Mouse (Mus musculus): ENCODE results near the gene Ndufa5. TPM values are rescaled to one million over a fixed set of nuclear protein-coding genes. Genes with fewer than 3 reads are reported as not detected.

Gene Ndufa5
- polyA plus RNA-seq, 1 experiment from 2014 or later = 218 TPM

- DNase-seq (ENCODE audit: low read depth, low spot score) (no peak), ATAC-seq (peak; percentile 27)
- peak; percentile 63 for TF ChIP-seq CTCF (IDR thresholded peaks at IDR 0.05)
- no peaks in the 10 kb centered on the region for H3K27me3 ChIP-seq
- ChIA-PET CTCF (interaction anchor here (0.7 to 3.0 kb wide), 13 partner anchors 13 to 133 kb away, joined by 3 to 42 read pairs (median 5); no protein-coding TSS in a partner anchor), POLR2A (interaction anchor here (0.7 kb wide), 1 partner anchor 101 kb away, joined by 4 read pairs; no protein-coding TSS in a partner anchor)
- in situ Hi-C loops (cut with MboI; ENCODE audit: low pct_unique_long_range_greater_than_20kb) = no loop called here
Measured at GRCm38 (mm10) chr6:24530166-24530565, 2.4 kb upstream of the Ndufa5 start.

GRCm38 (mm10) chr6:24528064-24528243 is 141 bp upstream of the Ndufa5 start, which contains the start of gene Asb15:
Asb15 (plus strand) TSS chr6:24528144.
- CTCF ChIA-PET = interaction anchor here (1.3 kb wide), 1 partner anchor 99 kb away, joined by 3 read pairs; no protein-coding TSS in a partner anchor
- no peak for TF ChIP-seq CTCF (IDR thresholded peaks at IDR 0.05)
- no peaks in the 10 kb centered on the region for H3K27me3 ChIP-seq
- in situ Hi-C loops (cut with MboI; ENCODE audit: low pct_unique_long_range_greater_than_20kb) = loop anchor here (5.0 to 10.0 kb wide), 2 partner anchors 99 to 197 kb away; no protein-coding TSS in a partner anchor
- POLR2A ChIA-PET = no interaction called here
- no peak for DNase-seq (ENCODE audit: low read depth, low spot score)
- ATAC-seq = peak; percentile 2

- POLR2A ChIA-PET = no interaction called here
- H3K27me3 ChIP-seq = no peaks in the 10 kb centered on the region
- DNase-seq (ENCODE audit: low read depth, low spot score) (no peak), ATAC-seq (no peak)
- CTCF ChIA-PET = interaction anchor here (1.2 kb wide), 1 partner anchor 9 kb away, joined by 3 read pairs; no protein-coding TSS in a partner anchor
- in situ Hi-C loops (cut with MboI; ENCODE audit: low pct_unique_long_range_greater_than_20kb) = loop anchor here (5.0 to 10.0 kb wide), 2 partner anchors 102 to 199 kb away; no protein-coding TSS in a partner anchor
- TF ChIP-seq CTCF (IDR thresholded peaks at IDR 0.05) = no peak
Measured at GRCm38 (mm10) chr6:24525705-24526104, 2.1 kb downstream of the Ndufa5 start.

GRCm38 (mm10) chr6:24516197-24516596 is 11.6 kb downstream of the Ndufa5 start:
- DNase-seq (ENCODE audit: low read depth, low spot score) (no peak), ATAC-seq (peak; percentile 69)
- POLR2A ChIA-PET = no interaction called here
- CTCF ChIA-PET = interaction anchor here (0.9 to 1.7 kb wide), 5 partner anchors 11 to 29 kb away, joined by 3 to 5 read pairs (median 4); no protein-coding TSS in a partner anchor
- peak; percentile 52 for TF ChIP-seq CTCF (IDR thresholded peaks at IDR 0.05)
- in situ Hi-C loops (cut with MboI; ENCODE audit: low pct_unique_long_range_greater_than_20kb) = no loop called here
- H3K27me3 ChIP-seq = peaks cover 4% of the 10 kb centered on the region

- DNase-seq (ENCODE audit: low read depth, low spot score) = no peak
- POLR2A ChIA-PET = no interaction called here
- in situ Hi-C loops (cut with MboI; ENCODE audit: low pct_unique_long_range_greater_than_20kb) = no loop called here
- CTCF ChIA-PET = interaction anchor here (1.5 to 1.7 kb wide), 3 partner anchors 9 to 24 kb away, joined by 4 to 5 read pairs (median 5); no protein-coding TSS in a partner anchor
- peaks cover 4% of the 10 kb centered on the region for H3K27me3 ChIP-seq
- TF ChIP-seq CTCF (IDR thresholded peaks at IDR 0.05) = no peak
- ATAC-seq = no peak
Measured at GRCm38 (mm10) chr6:24514552-24515284, 13.1 kb downstream of the Ndufa5 start, which contains the start of gene Iqub. Iqub (minus strand) TSS chr6:24515067.

- in situ Hi-C loops (cut with MboI; ENCODE audit: low pct_unique_long_range_greater_than_20kb) = no loop called here
- CTCF ChIA-PET = no interaction called here
- H3K27me3 ChIP-seq = peaks cover 33% of the 10 kb centered on the region
- TF ChIP-seq CTCF (IDR thresholded peaks at IDR 0.05) = no peak
- no peak for ATAC-seq
- POLR2A ChIA-PET = no interaction called here
- no peak for DNase-seq (ENCODE audit: low read depth, low spot score)
Measured at GRCm38 (mm10) chr6:24504141-24504540, 23.7 kb downstream of the Ndufa5 start.

- peak; percentile 48 for TF ChIP-seq CTCF (IDR thresholded peaks at IDR 0.05)
- in situ Hi-C loops (cut with MboI; ENCODE audit: low pct_unique_long_range_greater_than_20kb) = no loop called here
- no peak for ATAC-seq
- H3K27me3 ChIP-seq = peaks cover 19% of the 10 kb centered on the region
- no peak for DNase-seq (ENCODE audit: low read depth, low spot score)
- ChIA-PET POLR2A (no interaction called here), CTCF (interaction anchor here (1.5 kb wide), 1 partner anchor 25 kb away, joined by 5 read pairs; the partner anchor contains the start of gene Iqub)
Measured at GRCm38 (mm10) chr6:24490341-24490740, 37.5 kb downstream of the Ndufa5 start.

GRCm38 (mm10) chr6:24486530-24486929 is 41.3 kb downstream of the Ndufa5 start:
- in situ Hi-C loops (cut with MboI; ENCODE audit: low pct_unique_long_range_greater_than_20kb) = no loop called here
- no peak for TF ChIP-seq CTCF (IDR thresholded peaks at IDR 0.05)
- POLR2A ChIA-PET = no interaction called here
- CTCF ChIA-PET = interaction anchor here (0.9 to 1.1 kb wide), 2 partner anchors 15 to 29 kb away, joined by 3 to 4 read pairs; no protein-coding TSS in a partner anchor
- DNase-seq (ENCODE audit: low read depth, low spot score) (no peak), ATAC-seq (no peak)
- H3K27me3 ChIP-seq = peaks cover 46% of the 10 kb centered on the region

GRCm38 (mm10) chr6:24470571-24471132 is 57.2 kb downstream of the Ndufa5 start:
- no peak for TF ChIP-seq CTCF (IDR thresholded peaks at IDR 0.05)
- H3K27me3 ChIP-seq = peaks cover 16% of the 10 kb centered on the region
- no peak for DNase-seq (ENCODE audit: low read depth, low spot score)
- ATAC-seq = no peak
- ChIA-PET CTCF (no interaction called here), POLR2A (no interaction called here)
- in situ Hi-C loops (cut with MboI; ENCODE audit: low pct_unique_long_range_greater_than_20kb) = no loop called here

GRCm38 (mm10) chr6:24470135-24470534 is 57.7 kb downstream of the Ndufa5 start:
- H3K27me3 ChIP-seq = peaks cover 16% of the 10 kb centered on the region
- in situ Hi-C loops (cut with MboI; ENCODE audit: low pct_unique_long_range_greater_than_20kb) = no loop called here
- no peak for TF ChIP-seq CTCF (IDR thresholded peaks at IDR 0.05)
- ChIA-PET CTCF (no interaction called here), POLR2A (no interaction called here)
- no peak for DNase-seq (ENCODE audit: low read depth, low spot score)
- no peak for ATAC-seq

Other genes with a start within 250 kb of the Ndufa5 start
- not detected for gene Iqub, start 12.9 kb downstream of the Ndufa5 start, polyA plus RNA-seq (2021)
- gene Asb15, start 131 bp upstream of the Ndufa5 start, polyA plus RNA-seq (2021) = not detected
- gene Lmod2, start 69.7 kb upstream of the Ndufa5 start, polyA plus RNA-seq (2021) = not detected
- 61.1 TPM for gene Wasl, start 137.0 kb upstream of the Ndufa5 start, polyA plus RNA-seq (2021)
- not detected for gene Hyal6, start 205.2 kb upstream of the Ndufa5 start, polyA plus RNA-seq (2021)
- gene Hyal4, start 220.3 kb upstream of the Ndufa5 start, polyA plus RNA-seq (2021) = not detected